Mouse (Mus musculus): Measurements from ENCODE around the gene Rnf227.

Gene Rnf227

DNA sequence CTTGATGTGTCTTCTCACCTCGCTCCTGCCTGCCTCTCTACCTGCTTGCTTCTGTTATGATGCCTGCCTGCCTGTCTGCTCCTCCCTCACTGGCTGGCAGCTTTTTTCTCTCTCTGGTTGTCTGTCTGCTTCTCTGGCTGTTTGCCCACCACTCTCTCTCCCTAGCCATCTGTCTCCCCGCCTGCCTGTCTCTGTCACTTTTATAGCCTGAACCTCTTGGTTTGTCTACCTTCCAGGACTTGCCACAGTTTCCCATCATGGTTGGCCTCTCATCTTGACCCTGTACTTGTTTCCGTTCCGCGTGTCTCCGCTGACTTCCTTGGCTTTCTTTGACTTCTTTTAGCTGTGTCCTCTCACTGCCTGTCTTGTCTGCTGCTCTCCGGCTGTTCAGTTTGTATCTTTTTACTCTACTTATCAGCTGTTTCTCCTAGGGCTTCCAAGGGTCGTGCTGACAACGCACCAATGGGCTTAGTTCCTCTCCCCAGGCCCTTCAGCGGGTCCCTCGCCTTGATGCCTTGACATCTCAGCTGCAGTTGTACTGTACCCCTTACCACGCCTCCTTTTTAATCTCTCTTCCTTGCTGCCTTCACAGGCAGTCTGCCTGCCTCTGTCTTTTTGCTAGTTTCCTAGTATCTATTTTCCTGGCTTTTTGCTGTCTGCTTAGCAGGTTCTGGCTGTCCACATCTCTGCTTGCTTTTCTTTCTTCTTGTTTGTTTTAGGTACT lies 32.0 kb downstream of the Rnf227 start:
- DNase-seq: no peak

DNA sequence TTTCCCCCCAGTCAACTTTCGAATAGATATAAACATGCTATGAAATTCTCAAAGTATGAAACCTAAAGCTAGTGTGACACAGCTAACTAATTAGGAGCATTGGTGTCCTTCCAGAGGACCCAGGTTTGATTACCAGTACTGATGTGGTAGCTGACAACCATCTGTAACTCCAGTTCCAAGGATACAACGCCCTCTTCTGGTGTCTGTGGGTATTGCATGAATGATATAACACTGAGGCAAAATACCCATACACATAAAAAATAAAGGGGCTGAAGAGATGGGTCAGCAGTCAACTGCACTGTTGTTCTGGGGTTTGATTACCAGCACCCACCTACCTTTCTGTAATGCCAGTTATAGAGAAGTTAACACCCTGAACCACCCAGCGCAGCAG lies 32.5 kb downstream of the Rnf227 start:
- DNase-seq: peak; percentile 60

GRCm38 (mm10) chr11:69373223-69373965 lies 33.1 kb downstream of the Rnf227 start:
- no peak for DNase-seq

GRCm38 (mm10) chr11:69375646-69376045 lies 35.4 kb downstream of the Rnf227 start:
- DNase-seq: no peak

DNA sequence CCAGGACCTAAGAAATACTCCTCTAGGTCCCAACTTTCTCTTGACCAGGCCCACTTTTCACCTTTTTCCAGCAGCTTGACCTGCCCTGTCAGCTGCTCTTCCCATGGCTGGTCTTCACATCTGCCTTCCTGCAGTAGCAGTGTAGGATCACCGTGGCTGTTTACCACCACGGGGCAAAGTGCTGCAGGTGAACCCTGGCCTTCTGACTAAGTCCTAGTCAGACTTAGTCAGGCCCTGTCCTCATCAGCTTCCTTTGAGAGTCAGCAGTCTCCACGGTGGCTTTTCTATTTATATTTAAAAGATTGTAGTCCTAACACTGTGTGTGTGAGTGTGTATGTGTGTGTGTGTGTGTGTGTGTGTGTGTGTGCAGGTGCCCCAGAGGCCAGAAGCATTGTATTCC lies 37.5 kb downstream of the Rnf227 start:
- DNase-seq: no peak

DNA sequence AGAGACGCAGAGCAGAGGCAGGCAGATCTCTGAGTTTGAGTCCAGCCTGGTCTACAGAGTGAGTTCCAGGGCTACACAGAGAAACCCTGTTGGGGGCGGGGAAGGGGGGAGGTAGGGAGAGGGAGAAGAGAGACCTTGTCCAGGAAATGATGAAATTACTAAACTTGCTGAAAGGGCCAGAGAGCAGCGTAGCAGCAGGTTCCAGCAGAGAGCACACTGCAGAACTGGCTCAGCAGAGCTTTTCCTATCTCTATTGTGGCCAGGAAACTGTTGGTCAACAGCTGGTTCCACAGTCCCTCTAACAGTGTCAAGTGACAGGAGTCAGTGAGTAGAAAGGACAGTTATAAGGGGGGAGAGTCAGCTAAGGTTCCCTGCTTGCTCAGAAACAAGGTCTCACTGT lies 39.3 kb downstream of the Rnf227 start:
- no peak for DNase-seq

DNA sequence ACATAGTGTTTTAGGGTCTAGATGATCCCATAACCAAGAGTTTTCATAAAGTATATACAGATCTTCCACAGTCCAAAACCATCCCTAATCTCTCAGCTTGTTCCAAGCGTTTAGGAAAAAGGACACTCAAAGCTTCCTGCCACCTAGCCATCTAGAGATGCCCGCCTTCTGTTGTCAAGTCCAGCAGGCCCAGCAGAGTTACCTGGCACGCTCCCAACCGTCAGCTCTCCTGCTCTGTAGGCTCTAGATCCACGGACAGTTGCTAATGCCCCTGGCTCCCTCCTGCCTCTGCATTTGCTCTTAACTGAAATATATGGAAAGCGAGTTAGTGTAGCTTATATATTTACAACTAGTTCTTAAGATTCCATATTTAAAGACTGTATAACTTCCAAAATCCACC lies 41.1 kb downstream of the Rnf227 start:
- no peak for DNase-seq

DNA sequence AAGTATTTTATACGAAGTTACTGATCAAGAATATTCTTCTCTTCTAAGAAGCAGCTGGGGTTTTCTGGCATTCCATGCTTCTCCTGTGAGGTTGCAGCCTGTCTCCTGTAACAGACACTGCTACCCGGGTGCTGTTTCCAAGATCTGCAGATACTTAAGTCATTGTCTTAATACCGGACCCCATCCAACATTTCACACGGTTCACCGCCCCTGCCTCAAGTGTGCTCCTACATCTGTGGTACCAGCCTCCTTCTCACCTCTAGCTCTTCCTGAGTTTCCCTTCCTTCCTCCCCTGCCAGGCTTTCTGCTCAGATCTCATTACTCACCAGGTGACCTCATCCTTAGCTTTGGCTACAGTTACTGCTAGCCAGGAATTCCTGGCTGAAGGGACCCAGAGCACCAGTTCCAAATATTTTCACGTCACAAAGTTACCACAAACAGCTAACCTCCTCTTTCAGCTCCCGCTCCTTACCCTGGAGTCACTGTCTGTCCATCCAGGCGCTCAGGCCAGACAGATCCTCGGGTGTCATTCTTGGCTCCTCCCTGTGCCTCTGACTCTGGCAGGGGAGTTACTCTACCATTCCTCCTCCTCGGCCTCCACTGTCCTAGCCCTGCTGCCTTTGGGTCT lies 42.3 kb downstream of the Rnf227 start:
- no peak for DNase-seq

- no peak for DNase-seq
Measured at GRCm38 (mm10) chr11:69384979-69385378, 44.7 kb downstream of the Rnf227 start.

DNA sequence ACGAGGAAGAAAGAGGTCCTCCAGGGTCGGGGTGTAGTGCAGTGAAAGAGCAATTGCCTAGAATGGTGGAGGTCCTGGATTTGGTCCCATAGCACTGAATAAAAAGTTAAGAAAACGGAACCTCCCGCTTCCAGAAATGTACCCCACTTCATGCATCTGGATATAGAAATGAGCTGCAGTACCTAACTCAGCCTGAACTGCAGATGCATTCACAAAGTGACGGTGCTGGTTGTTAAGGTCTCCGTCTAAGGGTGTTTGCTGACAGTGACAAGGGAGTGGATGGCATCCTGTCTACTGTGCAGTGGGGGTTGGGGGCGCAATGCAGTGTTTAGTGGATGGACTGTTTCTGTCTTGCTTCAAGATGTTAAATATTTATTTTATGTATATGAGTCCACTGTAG lies 46.5 kb downstream of the Rnf227 start:
- DNase-seq: no peak

GRCm38 (mm10) chr11:69388680-69389079 lies 48.4 kb downstream of the Rnf227 start:
- DNase-seq: no peak

DNA sequence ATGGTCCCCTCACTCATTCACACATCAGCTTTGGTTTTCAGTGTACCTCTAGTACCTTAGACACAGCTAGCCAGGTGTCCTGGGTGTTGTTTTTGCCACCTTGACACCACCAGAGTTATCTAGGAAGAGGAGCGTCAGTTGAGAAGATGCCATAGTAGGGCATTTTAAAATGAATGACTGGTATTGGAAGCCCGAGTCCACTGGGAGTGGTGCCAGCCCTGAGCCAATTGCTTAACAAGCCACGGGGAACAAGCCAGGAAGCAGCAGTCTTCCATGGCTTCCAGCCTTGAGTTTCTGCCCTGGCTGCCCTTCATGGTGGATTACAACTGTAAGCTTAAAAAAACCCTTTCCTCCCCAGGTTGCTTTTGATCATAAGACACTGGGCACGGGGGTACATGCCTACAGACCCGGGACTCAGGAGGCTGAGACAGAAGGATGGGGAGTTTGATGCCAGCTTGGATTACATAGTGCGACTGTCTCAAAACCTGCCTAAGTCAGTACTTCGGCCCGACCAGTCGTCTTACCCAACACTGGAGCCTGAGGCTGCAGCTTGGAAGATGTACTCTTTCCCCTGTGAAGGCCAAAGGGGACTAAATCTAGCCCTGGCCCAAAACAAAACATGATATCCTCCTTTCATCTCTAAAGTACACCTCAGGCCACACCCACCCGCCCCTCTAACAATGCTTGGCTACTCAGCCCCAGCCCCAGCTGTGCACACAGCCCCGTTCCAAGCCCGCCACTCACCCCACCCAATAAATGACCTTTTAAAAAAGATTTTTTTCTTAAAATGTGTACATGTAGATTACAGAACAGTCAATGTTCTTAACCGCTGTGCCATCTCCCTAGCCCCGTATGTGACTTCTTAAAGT lies 49.5 kb downstream of the Rnf227 start:
- DNase-seq: peak; percentile 50

- DNase-seq: peak; percentile 95
Measured at GRCm38 (mm10) chr11:69390400-69391034, 50.3 kb downstream of the Rnf227 start.
